Mouse (Mus musculus) right cerebral cortex, adult 2 months (tissue): Measurements from ENCODE around the gene Abcc4.
A peak's percentile ranks its signal among the peaks of the same experiment; 100 is the strongest.
"Not testable (repeated sequence)": the region's sequence is repeated elsewhere in the genome, so short reads cannot be mapped to it uniquely, and the experiment has no call there.

Experiments
- DNase-seq, 2 experiments: peaks; one replicate each; pipeline ENCODE4 v3.0.0; 2021 to 2022; ENCODE audit warnings: low spot score in 2 of 2

The Abcc4 gene

GRCm38 (mm10) chr14:118678279-118678985 lies 27.6 kb downstream of the Abcc4 start:
- DNase-seq, result no peak

- no peak for DNase-seq
These were observed 29.6 kb downstream of the Abcc4 start for GRCm38 (mm10) chr14:118676308-118676994.

GRCm38 (mm10) chr14:118674705-118675139 lies 31.3 kb downstream of the Abcc4 start:
- peak in 1 of 2 experiments; percentile 10 for DNase-seq

- no peak for DNase-seq
These were observed 31.8 kb downstream of the Abcc4 start for GRCm38 (mm10) chr14:118674224-118674623.

GRCm38 (mm10) chr14:118673501-118673900 lies 32.5 kb downstream of the Abcc4 start:
- no peak for DNase-seq

GRCm38 (mm10) chr14:118672931-118673330 lies 33.1 kb downstream of the Abcc4 start:
- not testable (repeated sequence) for DNase-seq

GRCm38 (mm10) chr14:118667499-118667898 lies 38.5 kb downstream of the Abcc4 start:
- no peak for DNase-seq

GRCm38 (mm10) chr14:118664661-118665060 lies 41.4 kb downstream of the Abcc4 start:
- DNase-seq, result no peak

GRCm38 (mm10) chr14:118662625-118663276 lies 43.3 kb downstream of the Abcc4 start:
- no peak for DNase-seq

- DNase-seq, result peak; percentile 73 to 74
These were observed 43.9 kb downstream of the Abcc4 start for GRCm38 (mm10) chr14:118662124-118662523.

- DNase-seq, result no peak
These were observed 46.8 kb downstream of the Abcc4 start for GRCm38 (mm10) chr14:118659230-118659629.

GRCm38 (mm10) chr14:118658328-118658692 lies 47.7 kb downstream of the Abcc4 start:
- DNase-seq, result no peak

- no peak for DNase-seq
These were observed 48.2 kb downstream of the Abcc4 start for GRCm38 (mm10) chr14:118657673-118658327.

GRCm38 (mm10) chr14:118657206-118657605 lies 48.8 kb downstream of the Abcc4 start:
- DNase-seq, result no peak

- no peak for DNase-seq
These were observed 50.0 kb downstream of the Abcc4 start for GRCm38 (mm10) chr14:118656036-118656435.

- DNase-seq, result no peak
These were observed 51.1 kb downstream of the Abcc4 start for GRCm38 (mm10) chr14:118654903-118655302.

- no peak for DNase-seq
These were observed 54.1 kb downstream of the Abcc4 start for GRCm38 (mm10) chr14:118651704-118652439.

- DNase-seq, result no peak
These were observed 56.1 kb downstream of the Abcc4 start for GRCm38 (mm10) chr14:118649895-118650256.

GRCm38 (mm10) chr14:118649199-118649894 lies 56.7 kb downstream of the Abcc4 start:
- no peak for DNase-seq

GRCm38 (mm10) chr14:118642940-118643591 lies 63.0 kb downstream of the Abcc4 start:
- DNase-seq, result not testable (repeated sequence)
